Mouse (Mus musculus) ZHBTc4 (cell line): ENCODE results near the gene Flrt2.

Experiments
- DNase-seq: peaks from one replicate; pipeline ENCODE4 v3.0.0-alpha.2; 2011; ENCODE audit warnings: low read depth, low spot score

The Flrt2 gene

GRCm38 (mm10) chr12:95734075-95734474, 42.0 kb downstream of the Flrt2 start:
- DNase-seq = no peak

DNA sequence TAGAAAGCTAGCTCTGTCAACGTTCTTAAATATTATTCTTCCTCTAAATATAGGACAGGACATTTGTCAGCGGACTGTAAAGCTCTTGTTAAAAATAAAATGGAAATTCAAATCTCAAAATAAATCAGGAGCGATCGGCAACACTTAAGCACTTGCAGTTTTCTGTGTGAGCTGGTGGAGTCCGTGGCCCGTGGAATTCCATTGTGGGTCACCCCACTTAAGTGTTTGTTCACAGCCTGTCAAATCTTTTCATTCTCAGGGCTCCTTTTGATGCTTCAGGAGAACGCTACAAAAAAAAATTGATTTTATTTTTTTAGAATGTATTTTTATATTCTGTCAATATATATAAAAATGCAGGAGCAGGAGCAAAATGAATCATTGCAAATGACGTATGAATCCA, 45.5 kb downstream of the Flrt2 start:
- DNase-seq = no peak

GRCm38 (mm10) chr12:95738031-95738430, 46.0 kb downstream of the Flrt2 start:
- DNase-seq = no peak

GRCm38 (mm10) chr12:95738491-95739135, 46.6 kb downstream of the Flrt2 start:
- DNase-seq = no peak

DNA sequence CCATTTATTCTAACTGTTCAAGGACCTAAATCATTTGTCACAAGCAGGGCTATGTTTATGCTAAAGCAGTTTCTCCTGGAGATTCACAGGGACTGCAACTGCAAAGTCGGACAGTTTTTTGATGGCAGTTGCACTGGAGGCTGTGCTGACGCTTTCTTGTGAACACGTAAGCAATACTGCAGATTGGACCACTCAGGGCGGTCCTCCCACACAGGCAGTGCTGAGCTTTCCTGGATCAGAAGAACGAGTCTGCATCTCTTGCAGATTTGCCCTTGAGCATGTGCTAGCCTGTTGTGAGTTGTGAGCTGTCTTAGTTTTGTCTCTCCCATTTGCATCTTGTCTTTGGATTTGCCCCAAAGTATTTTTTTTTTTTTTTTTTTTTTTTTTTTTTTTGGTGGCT, 47.7 kb downstream of the Flrt2 start:
- no peak for DNase-seq

- no peak for DNase-seq
These were observed 49.3 kb downstream of the Flrt2 start for GRCm38 (mm10) chr12:95741296-95741695.

DNA sequence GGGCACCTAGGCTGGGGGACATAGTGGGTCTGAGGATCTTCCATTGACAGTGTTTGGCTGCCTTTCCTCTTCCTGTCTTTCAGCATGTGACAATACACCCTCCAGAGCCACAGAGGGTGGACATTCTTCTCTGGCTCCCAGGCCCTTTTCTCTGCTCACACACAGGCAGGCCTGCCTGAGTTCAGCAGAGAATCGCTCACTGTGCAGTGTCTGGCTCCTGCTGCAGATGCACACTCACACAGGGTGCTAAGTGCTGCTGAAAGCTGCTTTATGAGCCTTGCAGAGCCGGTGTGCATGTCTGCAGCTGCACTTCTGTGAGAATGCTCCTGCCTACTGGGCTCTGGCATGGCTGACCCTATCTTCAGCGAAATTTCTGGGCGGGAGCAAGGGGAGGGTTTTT, 52.3 kb downstream of the Flrt2 start:
- no peak for DNase-seq

DNA sequence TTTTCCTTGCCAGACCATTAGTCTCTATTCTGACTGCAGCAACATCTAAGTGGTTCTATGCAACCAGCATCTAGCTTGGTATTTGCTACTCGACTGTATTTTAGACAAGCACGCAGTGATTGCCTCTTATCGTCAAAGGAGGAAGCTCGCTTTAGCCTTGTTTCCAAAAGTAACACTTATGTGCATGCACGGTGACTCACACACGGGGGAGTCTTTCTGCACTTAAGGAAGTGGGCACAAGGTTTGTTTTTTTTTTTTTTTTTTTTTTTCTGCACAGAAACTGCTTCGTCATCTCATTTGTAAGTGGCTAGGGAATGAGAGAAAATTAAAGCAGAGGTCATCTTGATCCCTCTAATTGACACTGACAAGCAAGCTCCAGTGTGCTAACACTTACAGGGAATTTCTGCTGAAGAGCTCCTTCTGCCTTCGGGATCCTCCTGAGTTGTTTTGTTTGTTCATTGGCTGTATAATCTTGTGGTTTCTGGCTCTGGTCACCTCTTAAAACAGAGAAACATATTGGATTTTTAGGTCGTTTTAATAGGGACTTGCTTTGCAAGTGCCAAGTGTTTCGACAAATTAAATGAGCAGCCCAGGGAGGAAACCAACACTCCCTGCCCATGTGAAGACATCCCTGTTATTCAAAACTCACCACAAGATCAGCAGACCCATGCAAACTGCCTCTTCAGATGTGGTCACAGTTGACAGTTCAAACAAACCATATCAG, 55.0 kb downstream of the Flrt2 start:
- no peak for DNase-seq

DNA sequence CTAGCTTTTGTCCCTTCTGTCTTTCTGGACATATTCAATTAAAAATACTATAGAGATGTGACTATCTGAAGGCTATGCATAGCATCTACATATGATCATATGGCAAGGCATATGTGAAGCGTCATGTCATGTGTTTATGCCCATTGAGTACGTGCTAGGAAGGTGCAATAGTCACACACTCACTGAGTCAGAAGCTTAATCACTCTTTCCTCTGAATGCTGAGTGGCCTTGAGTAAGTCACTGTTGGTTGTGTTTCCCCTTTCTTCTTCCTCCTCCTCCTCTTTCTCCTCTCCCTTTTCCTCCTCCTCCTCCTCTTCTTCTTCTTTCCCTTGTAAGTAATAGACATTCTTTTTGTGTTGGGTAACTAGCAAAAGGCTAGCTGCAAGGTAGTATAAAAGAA, 56.7 kb downstream of the Flrt2 start:
- no peak for DNase-seq

GRCm38 (mm10) chr12:95749248-95749647, 57.2 kb downstream of the Flrt2 start:
- no peak for DNase-seq

GRCm38 (mm10) chr12:95759212-95759746, 67.3 kb downstream of the Flrt2 start:
- DNase-seq = no peak

GRCm38 (mm10) chr12:95765255-95765654, 73.2 kb downstream of the Flrt2 start:
- no peak for DNase-seq

- no peak for DNase-seq
These were observed 77.0 kb downstream of the Flrt2 start for GRCm38 (mm10) chr12:95769041-95769440.

- DNase-seq = no peak
These were observed 78.2 kb downstream of the Flrt2 start for GRCm38 (mm10) chr12:95770251-95770650.

DNA sequence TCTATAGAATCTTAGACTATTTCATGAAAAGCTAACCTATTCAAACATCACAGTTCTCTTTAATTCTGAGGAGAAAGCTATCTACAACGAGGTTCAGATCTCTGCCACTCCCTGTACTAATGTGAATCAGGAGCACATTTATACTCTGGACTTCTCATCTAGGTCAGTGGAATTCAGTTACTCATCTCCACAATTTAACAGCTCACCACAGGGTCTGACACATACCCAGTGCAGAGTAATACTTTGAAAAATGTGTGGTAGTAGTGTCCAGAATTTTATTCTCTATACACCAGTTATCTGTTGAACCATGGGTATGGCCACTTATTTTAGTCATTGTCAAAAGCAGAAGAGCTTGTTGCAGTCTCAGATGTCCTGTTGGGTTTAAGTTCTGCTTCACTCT, 98.1 kb downstream of the Flrt2 start:
- no peak for DNase-seq

GRCm38 (mm10) chr12:95816660-95817059, 124.6 kb downstream of the Flrt2 start:
- no peak for DNase-seq
